Comparison of ENCODE assay signal across 6 mouse cellular contexts in genomic region chr13:13403839-13404238, GRCm38 (mm10). TPM values are rescaled to one million over a fixed set of nuclear protein-coding genes. Genes with fewer than 3 reads are reported as not detected.
DNase-seq lines count a peak whose midpoint lies in the region; ATAC-seq lines count a peak whose summit lies in the region.
"Not testable (repeated sequence)": the region's sequence is repeated elsewhere in the genome, so short reads cannot be mapped to it uniquely, and the experiment has no call there.
"Had no signal": no experiment of that assay in that cellular context is flagged by ENCODE, and none has a peak within 500 bp of the region (broad histone marks: within the 10 kb centered on the region; RNA-seq: fewer than 3 reads in every experiment).

No protein-coding gene starts in this region.

- H3K4me2 ChIP-seq in embryonic facial prominence, embryonic 13.5 days; liver, embryonic 12.5 days: not testable (repeated sequence)

- not testable (repeated sequence) for H3K9ac ChIP-seq in embryonic facial prominence, embryonic 13.5 days; liver, embryonic 12.5 days

- H3K9me3 ChIP-seq in embryonic facial prominence, embryonic 13.5 days; liver, embryonic 12.5 days (replicated peaks): not testable (repeated sequence)

- H3K27ac ChIP-seq in embryonic facial prominence, embryonic 13.5 days; liver, embryonic 12.5 days: not testable (repeated sequence)

- 76% methylated on average over 6 of the region's 6 CpGs for WGBS in embryonic facial prominence, embryonic 13.5 days
- WGBS in liver, embryonic 12.5 days (ENCODE audit: insufficient replicate concordance), result 63% methylated on average over 5 of the region's 6 CpGs

- H3K36me3 ChIP-seq in embryonic facial prominence, embryonic 13.5 days; liver, embryonic 12.5 days: not testable (repeated sequence)

- ATAC-seq in embryonic facial prominence, embryonic 13.5 days (ENCODE audit: insufficient number of reproducible peaks, insufficient read depth, low FRiP score, low TSS enrichment, low read depth), result 0 out of 2 replicates have a peak, but pooled peaks have one; percentile 6
- ATAC-seq in liver, embryonic 12.5 days, result 0 out of 2 replicates have a peak, but pooled peaks have one; percentile 14
- ATAC-seq in megakaryocyte progenitor cell, adult 5-6 weeks (replicated peaks; ENCODE audit: poor library complexity), result peak; percentile 50

- H3K27me3 ChIP-seq in embryonic facial prominence, embryonic 13.5 days; liver, embryonic 12.5 days (replicated peaks): not testable (repeated sequence)

- H3K4me1 ChIP-seq in embryonic facial prominence, embryonic 13.5 days; liver, embryonic 12.5 days: not testable (repeated sequence)

- H3K4me3 ChIP-seq in embryonic facial prominence, embryonic 13.5 days; liver, embryonic 12.5 days: not testable (repeated sequence)

- peak; percentile 29 for DNase-seq in lung, postnatal 36 days

RNA-seq across cellular contexts. Expression of gene Gpr137b, which starts 10.0 kb away (rescaled TPM):
- polyA plus RNA-seq in embryonic facial prominence, embryonic 13.5 days (2015; fragmentation: Nextera tagmentation; extraction: Ambion mirVana), result 10.6 and 11.4 TPM in 2 replicates
- polyA plus RNA-seq in liver, embryonic 12.5 days (2016; fragmentation: Nextera tagmentation; extraction: Ambion mirVana), result 2.7 TPM in 2 replicates
- 0.64 and 0.91 TPM in 2 replicates for total RNA-seq in megakaryocyte progenitor cell, adult 5-6 weeks (2015)
- total RNA-seq in megakaryocyte progenitor cell, adult 5-6 weeks (2017), result 0.81 TPM in 1 of 2 replicates, not detected in the other
- polyA plus RNA-seq: erythroblast, embryonic 14.5 days had no signal

RNA-seq across cellular contexts. Expression of gene Nid1, which starts 33.5 kb away (rescaled TPM):
- polyA plus RNA-seq in embryonic facial prominence, embryonic 13.5 days (2015; fragmentation: Nextera tagmentation; extraction: Ambion mirVana), result 45.8 and 66.0 TPM in 2 replicates
- polyA plus RNA-seq in liver, embryonic 12.5 days (2016; fragmentation: Nextera tagmentation; extraction: Ambion mirVana), result 19.5 and 22.5 TPM in 2 replicates
- not detected in 2 replicates for total RNA-seq in megakaryocyte progenitor cell, adult 5-6 weeks (2015)
- under 0.01 TPM in 1 of 2 replicates, not detected in the other for total RNA-seq in megakaryocyte progenitor cell, adult 5-6 weeks (2017)
- total RNA-seq: MEL had no signal
- polyA plus RNA-seq: erythroblast, embryonic 14.5 days had no signal
